Mouse (Mus musculus) megakaryocyte-erythroid progenitor cell, adult 5-6 weeks (primary cell): ENCODE data around the gene Mylk. TPM values are rescaled to one million over a fixed set of nuclear protein-coding genes. Genes with fewer than 3 reads are reported as not detected.

Experiments used
- ATAC-seq: replicated peaks from 2 replicates; pipeline ENCODE4 v1.8.0; 2016; ENCODE audit warnings: mild to moderate bottlenecking, inconsistent platforms; ENCODE audit not compliant: severe bottlenecking, poor library complexity, low FRiP score, low TSS enrichment
- total RNA-seq, 2 experiments: library from RNA; stranded (forward) in 1 of 2; stranded (reverse) in 1 of 2; fragments of 200-1000, 215-1000 nt in 1 of 2; fragments of >200 nt in 1 of 2; fragmentation: Nextera tagmentation in 1 of 2; gene quantifications; 2 replicates each; pipeline ENCODE4 v1.2.3; 2014 to 2017

The Mylk gene
- total RNA-seq, 2 experiments from 2014 or later, result 1.6 to 2.4 TPM

GRCm38 (mm10) chr16:34933173-34933572 lies 188.2 kb downstream of the Mylk start:
- ATAC-seq, result 0 out of 2 replicates have a peak, but pooled peaks have one; percentile 34

DNA sequence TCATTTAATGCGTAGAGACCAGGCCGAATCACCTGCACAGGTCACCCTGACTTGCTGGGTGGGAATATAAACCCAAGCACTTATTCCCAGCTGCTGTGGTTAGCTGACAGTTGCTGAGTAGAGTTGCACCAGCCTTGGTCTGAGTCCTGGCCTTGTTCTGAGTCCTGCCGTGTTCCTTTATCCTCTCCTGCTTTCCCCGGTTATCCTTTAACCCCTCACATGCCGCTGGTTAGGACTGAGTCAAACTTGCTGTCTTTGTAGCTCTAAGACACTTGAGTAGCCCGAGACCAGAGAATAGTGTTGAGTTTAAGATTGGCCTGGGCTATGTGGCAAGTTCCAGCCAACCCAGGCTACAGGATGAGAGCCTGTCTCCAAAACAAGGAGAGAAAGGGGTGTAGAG lies 189.5 kb downstream of the Mylk start:
- no peak for ATAC-seq

DNA sequence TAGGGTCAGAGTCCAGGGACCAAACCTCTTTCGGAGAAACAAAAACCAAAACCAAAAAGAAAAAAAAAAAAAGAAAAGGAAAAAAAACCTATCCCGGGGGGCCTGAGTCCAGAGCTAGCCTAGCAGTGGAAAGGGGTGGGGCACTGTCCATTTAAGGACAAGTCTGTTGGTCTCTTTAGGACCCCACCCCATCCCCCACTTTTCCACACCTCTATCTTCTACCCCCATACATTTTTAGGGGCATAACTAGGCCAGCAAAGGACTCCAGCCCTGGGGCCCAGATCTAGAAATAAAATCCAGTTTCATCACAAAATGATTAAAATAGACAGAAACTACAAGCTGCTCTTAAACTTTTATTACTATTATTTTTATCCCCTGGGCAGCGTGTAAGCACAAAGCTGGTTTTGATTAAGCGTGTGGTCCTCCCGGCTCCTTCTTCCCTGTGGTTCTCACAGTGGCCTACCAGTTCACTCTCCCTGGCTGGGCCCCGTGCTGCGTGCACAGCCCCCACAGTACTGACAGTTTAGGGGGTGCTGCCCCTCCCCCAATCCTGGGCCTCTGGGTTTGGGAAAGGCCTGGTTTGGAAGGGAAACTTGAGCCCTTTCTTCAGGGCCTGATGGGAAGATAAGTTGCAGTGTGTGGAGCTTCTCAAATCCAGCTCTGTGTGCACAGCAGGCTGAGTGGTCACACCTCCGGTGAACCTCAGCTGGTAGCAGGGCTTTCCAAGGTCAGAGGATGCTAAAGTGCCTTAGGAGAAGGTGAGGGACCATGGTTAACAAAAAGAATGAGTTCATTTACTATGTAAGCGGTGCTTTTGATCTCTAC lies 190.7 kb downstream of the Mylk start:
- no peak for ATAC-seq

- ATAC-seq, result no peak
Measured at GRCm38 (mm10) chr16:34936339-34936810, 191.4 kb downstream of the Mylk start.

DNA sequence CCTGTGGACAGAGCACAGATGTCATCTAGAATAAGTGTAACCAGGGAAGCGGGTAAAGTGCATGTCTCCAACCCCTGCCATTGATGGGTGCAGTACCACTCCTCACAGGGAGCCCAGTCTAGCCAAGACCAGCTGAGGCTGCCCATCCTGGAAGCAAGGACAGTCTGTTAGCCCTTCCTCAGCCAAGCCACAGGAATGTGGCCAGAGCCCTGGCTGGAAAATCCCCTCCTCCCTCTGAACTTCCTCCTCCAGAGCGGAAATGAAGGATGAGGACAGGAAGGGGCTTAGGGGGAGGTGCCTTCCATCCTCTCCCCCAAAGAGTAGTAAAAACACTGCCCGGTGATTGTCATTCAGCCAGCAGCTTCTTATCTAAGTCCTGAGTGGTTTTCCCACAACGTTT lies 192.6 kb downstream of the Mylk start:
- no peak for ATAC-seq

GRCm38 (mm10) chr16:34938248-34938647 lies 193.2 kb downstream of the Mylk start:
- ATAC-seq, result no peak

- ATAC-seq, result no peak
Measured at GRCm38 (mm10) chr16:34939951-34940350, 194.9 kb downstream of the Mylk start.

DNA sequence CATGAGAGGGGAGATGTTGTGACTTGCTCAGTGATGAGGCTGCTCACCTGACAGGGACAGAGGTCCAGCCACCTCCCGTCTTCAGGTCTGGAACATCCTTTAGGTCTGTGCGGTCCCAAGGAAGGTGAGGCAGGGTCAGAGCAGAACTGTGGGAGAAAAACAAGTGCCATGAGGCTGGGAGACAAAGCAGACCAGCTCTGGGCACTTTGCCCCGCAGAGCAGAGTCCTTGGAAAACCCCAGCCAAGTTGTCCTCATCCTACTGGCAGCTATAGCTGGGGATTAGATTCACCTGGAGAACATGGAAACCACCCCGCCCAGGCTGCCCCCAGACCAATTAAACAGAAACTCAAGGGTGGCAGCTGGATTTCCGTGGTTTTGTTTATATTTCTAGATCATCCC lies 195.4 kb downstream of the Mylk start:
- ATAC-seq, result no peak

DNA sequence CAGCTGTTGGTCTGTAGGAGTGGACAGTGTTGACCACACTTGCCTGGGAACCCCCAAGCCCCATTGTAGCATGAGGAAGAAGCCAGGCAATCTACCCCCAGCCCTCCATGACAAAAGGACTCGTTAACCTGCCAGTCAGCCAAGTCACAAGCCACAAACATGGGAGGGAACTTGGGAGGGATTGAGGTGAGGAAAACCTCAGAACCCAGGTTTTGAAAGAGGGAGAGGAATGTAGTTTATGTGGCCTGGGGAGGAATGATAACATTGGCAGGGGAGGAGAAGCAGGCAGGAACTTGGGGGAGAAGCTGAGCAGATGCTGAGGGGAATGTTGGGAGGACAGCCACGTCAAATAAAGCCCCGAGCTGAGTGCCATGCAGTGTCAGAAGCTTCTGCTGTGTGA lies 196.9 kb downstream of the Mylk start:
- ATAC-seq, result no peak

DNA sequence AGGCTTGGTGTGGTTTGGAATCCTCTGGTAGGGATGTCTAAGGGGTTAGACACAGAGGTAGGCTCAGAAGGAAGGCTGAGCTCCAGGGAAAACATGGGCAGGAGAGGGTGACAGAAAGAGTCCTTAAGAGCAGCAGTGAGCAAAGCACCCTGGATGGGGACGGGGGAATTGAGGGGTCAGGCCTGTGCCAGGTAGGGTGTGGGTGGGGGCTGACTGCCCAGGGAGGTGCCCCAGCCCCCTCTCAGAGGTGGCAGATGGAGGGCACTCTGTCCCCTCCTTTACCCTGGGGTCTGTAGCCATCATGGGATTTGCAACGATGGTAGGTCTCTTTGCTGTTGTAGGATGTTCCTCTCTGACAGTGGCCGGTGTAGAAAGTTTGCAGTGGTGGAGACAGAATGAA lies 201.3 kb downstream of the Mylk start:
- ATAC-seq, result no peak

DNA sequence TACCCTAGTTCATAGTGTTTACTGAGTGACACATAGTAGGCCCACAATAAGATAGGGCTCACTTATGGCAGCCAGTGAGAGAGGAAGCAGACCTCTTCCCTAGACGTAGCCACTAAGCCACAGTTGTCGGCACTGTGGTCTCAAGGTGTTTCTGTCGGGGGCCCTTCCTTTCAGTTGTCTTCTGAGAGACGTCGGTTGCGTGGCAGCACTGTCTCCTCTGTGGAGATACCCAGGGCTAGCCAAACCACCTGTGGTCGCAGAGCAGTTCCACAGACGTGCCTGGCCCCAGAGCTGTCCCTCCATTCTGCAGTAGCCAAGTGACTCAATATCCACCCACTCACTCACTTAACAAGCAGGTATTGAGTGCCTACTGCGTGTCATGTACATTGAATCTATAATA lies 205.9 kb downstream of the Mylk start:
- no peak for ATAC-seq

DNA sequence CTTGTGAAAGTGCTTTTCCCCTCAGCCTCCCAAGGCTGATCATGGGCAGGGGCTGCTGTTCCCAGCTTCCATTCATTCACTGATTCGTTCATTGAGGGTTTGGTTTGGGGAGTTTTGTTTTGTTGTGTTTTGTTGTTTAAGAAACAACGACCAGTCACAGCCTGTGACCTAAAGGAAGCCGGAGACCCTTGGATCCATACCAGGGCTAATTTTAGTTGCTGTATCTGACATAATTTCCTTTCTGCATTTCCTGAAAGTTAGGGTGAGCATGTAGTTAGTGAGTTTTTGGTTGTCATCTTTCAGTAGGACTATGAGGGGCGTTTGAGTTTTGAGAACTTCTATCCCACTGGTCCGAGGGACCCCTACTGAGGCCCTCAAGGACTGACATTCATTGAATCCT lies 207.2 kb downstream of the Mylk start:
- no peak for ATAC-seq

DNA sequence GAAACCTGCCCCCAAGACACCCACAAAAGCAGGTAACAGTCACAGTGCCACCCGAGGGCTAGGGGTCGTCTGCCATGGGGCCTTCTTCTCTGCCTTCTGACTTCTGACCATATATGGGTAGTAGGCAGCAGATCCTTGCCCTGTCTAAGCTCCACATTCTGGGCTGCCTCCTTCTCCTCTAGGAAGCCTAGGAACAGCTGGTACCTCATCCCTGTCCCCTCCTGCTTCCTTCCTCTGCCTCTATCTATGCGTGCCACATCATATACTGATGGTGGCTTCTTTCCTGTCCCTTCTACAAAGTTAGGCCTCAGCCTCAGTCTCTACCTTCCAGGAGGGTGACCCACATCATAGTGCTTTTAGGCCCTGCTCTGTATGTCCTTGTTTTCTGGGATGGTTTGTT lies 207.8 kb downstream of the Mylk start:
- no peak for ATAC-seq

DNA sequence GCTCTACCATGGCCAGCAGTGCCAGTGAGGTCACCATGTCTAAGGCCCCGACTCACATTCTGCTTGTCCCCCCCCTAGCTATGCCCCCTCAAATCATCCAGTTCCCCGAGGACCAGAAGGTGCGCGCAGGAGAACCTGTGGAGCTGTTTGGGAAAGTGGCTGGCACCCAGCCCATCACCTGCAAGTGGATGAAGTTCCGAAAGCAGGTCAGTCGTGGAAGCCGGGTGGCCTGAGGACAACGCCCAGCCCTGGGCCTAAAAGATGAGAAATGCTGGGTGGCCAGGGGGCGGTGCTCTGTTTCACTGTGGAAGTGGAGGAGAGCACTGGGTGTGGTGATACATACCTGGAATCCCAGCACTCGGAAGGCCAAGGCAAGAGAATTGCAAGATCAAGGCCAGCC lies 208.5 kb downstream of the Mylk start:
- ATAC-seq, result no peak

DNA sequence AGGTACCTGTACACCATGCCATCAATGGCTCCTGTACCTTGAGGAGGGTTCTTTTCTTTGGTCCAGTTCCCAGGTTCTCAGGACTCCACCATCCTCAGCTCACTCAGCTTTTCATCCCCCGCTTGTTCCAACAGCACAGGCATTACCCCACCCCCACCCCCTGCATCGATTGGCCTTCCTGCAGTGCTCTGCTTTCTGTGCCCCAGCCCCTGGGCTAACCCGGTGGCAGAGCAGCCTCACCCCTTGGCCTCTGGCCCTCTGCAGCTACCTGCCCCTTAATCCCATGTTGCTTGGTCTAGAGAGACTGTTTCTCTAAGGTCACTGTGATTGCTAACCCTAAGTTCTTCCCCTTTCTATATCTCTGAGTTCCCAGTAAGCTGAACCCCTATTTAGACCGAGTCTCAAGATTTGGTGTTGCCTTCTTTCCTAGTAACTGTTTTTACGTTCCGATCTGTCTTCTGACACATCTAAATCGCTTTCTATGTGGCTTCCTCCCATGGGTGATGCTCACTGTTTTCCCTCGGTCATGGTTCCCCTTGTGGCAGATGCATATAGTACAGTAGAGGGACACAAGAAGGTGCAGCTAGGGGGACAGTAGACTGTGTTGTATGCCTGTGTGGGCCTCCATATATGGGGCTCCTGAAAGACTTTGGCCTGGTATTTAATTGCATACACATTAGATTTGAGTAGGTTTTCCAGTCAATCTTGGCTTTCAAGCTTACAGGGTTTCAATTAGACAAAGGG lies 212.6 kb downstream of the Mylk start:
- ATAC-seq, result no peak

DNA sequence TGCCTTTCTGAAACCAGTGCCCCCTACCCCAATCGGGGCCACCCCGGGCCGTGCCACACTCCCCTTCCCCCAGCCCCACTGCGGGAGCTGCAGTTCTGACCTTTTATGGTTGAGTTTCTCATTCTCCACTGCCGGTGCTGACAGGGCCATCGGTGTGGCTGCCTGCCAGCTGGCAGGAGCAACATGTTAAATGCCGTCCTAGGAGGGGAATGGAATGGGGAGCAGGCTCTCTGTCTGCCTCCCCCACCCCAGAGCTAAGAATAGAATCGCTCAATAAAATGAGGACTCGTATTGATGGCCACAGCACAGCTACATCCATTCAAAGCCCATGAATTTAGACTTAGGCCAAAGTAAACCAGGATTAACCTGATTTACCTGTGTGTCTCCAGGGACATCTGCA lies 213.7 kb downstream of the Mylk start:
- ATAC-seq, result no peak

DNA sequence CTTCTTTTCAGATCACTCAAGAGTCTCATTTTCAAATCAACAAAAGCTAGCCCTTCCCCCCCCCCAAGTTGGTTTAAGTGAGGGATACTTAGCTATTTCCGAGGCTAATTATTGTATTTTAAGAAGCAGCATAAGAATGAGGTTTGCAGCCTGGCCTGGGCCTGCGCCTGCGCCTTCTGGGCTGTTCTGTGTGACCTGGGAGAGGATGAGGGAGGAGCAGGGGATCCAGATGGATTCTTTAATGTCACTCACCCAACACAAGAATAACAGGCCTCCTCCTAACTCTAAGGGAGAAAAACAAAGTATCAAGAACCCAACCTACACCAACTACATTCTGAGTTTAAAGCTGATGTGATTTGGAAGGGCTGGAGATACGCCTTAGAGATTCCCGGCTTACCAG lies 214.3 kb downstream of the Mylk start:
- ATAC-seq, result no peak

DNA sequence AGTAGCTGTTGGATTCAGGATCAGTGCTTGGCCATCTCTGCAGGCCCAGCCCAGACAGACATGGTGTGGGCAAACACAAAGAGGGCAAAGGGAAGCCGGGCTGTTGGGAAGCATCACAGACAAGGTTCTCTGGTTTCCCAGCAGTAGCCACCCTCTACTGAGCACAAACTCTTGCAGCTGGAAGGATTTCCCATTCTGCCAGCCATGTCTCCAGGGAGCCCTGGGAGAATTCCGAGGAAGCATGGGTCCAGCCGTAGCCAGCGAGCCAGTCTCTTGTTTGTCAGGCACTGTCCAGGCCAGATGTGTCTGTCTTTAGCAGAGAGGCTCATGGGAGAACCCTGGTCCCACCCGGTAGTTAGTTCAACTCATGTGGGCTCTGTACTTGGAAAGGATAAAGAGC lies 215.2 kb downstream of the Mylk start:
- ATAC-seq, result no peak

- ATAC-seq, result no peak
Measured at GRCm38 (mm10) chr16:34960866-34961582, 216.0 kb downstream of the Mylk start.

DNA sequence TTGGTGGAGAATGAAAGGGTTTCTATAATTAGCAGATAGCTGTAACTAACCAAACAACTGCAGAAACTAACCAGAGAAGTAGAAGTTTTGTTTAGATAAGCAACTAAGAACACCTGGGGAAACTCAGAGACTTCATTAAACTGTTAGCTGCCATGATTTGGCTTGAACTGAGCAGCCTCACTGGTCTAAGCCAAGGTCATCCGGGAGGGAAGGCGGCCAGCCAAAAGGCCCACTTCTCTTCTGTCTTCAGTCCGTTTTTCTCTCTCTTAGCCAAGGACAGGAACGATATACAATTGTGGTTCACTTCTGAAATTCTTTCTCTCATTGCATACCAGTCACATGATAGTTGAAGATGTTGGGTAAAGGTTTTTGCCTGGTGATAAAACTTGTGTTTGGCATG lies 217.3 kb downstream of the Mylk start:
- ATAC-seq, result no peak
